Mouse (Mus musculus): ENCODE data around the gene Tor1a. TPM values are rescaled to one million over a fixed set of nuclear protein-coding genes. Genes with fewer than 3 reads are reported as not detected.

Gene Tor1a
- polyA plus RNA-seq, 1 experiment from 2014 or later = 71.6 TPM

GRCm38 (mm10) chr2:30998443-30999260 lies 30.9 kb upstream of the Tor1a start:
- 62% methylated on average over 8 of the region's 8 CpGs for WGBS

GRCm38 (mm10) chr2:30995432-30995996 lies 27.8 kb upstream of the Tor1a start:
- TF ChIP-seq CTCF (IDR thresholded peaks at IDR 0.05; ENCODE audit: low read depth) = no peak
- 77% methylated on average over 11 of the region's 11 CpGs for WGBS
- no peaks in the 10 kb centered on the region for H3K27me3 ChIP-seq (ENCODE audit: insufficient read depth, low read length)
- DNase-seq = peak; percentile 8
- no peak overlapping the region for H3K9ac ChIP-seq
- no peaks in the 10 kb centered on the region for H3K9me3 ChIP-seq (ENCODE audit: low read depth, low read length)
- no peak overlapping the region for H3K4me2 ChIP-seq
- H3K4me1 ChIP-seq (ENCODE audit: insufficient read depth) = no peaks in the 10 kb centered on the region
- H3K27ac ChIP-seq (ENCODE audit: low read depth) = no peak overlapping the region
- ATAC-seq (ENCODE audit: insufficient read depth) = no peak
- 0 out of 2 replicates have a peak, but pooled peaks cover 4% of the 10 kb centered on the region for H3K36me3 ChIP-seq (ENCODE audit: insufficient read depth)
- no peak overlapping the region for H3K4me3 ChIP-seq (ENCODE audit: low read depth, low read length)

More at GRCm38 (mm10) chr2:30998443-30999260, 30.9 kb upstream of the Tor1a start:
- Histone ChIP-seq H3K4me1 (ENCODE audit: insufficient read depth) (no peaks in the 10 kb centered on the region), H3K4me3 (ENCODE audit: low read depth, low read length) (no peak overlapping the region), H3K9me3 (ENCODE audit: low read depth, low read length) (no peaks in the 10 kb centered on the region), H3K36me3 (ENCODE audit: insufficient read depth) (0 out of 2 replicates have a peak, but pooled peaks cover 4% of the 10 kb centered on the region), H3K9ac (no peak overlapping the region), H3K4me2 (no peak overlapping the region), H3K27ac (ENCODE audit: low read depth) (no peak overlapping the region), H3K27me3 (ENCODE audit: insufficient read depth, low read length) (no peaks in the 10 kb centered on the region)
- ATAC-seq (ENCODE audit: insufficient read depth) (no peak), DNase-seq (no peak)
- no peak for TF ChIP-seq CTCF (IDR thresholded peaks at IDR 0.05; ENCODE audit: low read depth)

- 89% methylated on average over 4 of the region's 4 CpGs for WGBS
- no peak overlapping the region for H3K4me3 ChIP-seq (ENCODE audit: low read depth, low read length)
- H3K36me3 ChIP-seq (ENCODE audit: insufficient read depth) = no peaks in the 10 kb centered on the region
- no peak overlapping the region for H3K4me2 ChIP-seq
- no peaks in the 10 kb centered on the region for H3K9me3 ChIP-seq (ENCODE audit: low read depth, low read length)
- no peaks in the 10 kb centered on the region for H3K4me1 ChIP-seq (ENCODE audit: insufficient read depth)
- no peak overlapping the region for H3K27ac ChIP-seq (ENCODE audit: low read depth)
- no peak overlapping the region for H3K9ac ChIP-seq
- TF ChIP-seq CTCF (IDR thresholded peaks at IDR 0.05; ENCODE audit: low read depth) = no peak
- no peaks in the 10 kb centered on the region for H3K27me3 ChIP-seq (ENCODE audit: insufficient read depth, low read length)
- ATAC-seq (ENCODE audit: insufficient read depth) (no peak), DNase-seq (no peak)
Observed at GRCm38 (mm10) chr2:30994853-30995252, 27.1 kb upstream of the Tor1a start.

- 73% methylated on average over 9 of the region's 9 CpGs for WGBS
- H3K9me3 ChIP-seq (ENCODE audit: low read depth, low read length) = no peaks in the 10 kb centered on the region
- ATAC-seq (ENCODE audit: insufficient read depth) = no peak
Observed at GRCm38 (mm10) chr2:30990221-30990620, 22.5 kb upstream of the Tor1a start.

GRCm38 (mm10) chr2:30985111-30986020 lies 17.6 kb upstream of the Tor1a start:
- peak overlapping the region; percentile 60; the same call in 1 of the 2 replicates for H3K27ac ChIP-seq (ENCODE audit: low read depth)
- no peak for ATAC-seq (ENCODE audit: insufficient read depth)
- no peak overlapping the region for H3K9ac ChIP-seq
- H3K9me3 ChIP-seq (ENCODE audit: low read depth, low read length) = no peaks in the 10 kb centered on the region
- H3K4me3 ChIP-seq (ENCODE audit: low read depth, low read length) = no peak overlapping the region
- DNase-seq = peak; percentile 63
- H3K4me1 ChIP-seq (ENCODE audit: insufficient read depth) = peaks cover 7% of the 10 kb centered on the region
- WGBS = 19% methylated on average over 17 of the region's 17 CpGs
- peak overlapping the region; percentile 32; the same call in 1 of the 2 replicates for H3K4me2 ChIP-seq
- H3K36me3 ChIP-seq (ENCODE audit: insufficient read depth) = no peaks in the 10 kb centered on the region
- H3K27me3 ChIP-seq (ENCODE audit: insufficient read depth, low read length) = no peaks in the 10 kb centered on the region
- TF ChIP-seq CTCF (IDR thresholded peaks at IDR 0.05; ENCODE audit: low read depth) = no peak

More at GRCm38 (mm10) chr2:30990221-30990620, 22.5 kb upstream of the Tor1a start:
- no peak for DNase-seq
- Histone ChIP-seq H3K36me3 (ENCODE audit: insufficient read depth) (no peaks in the 10 kb centered on the region), H3K27me3 (ENCODE audit: insufficient read depth, low read length) (no peaks in the 10 kb centered on the region), H3K4me2 (no peak overlapping the region), H3K4me3 (ENCODE audit: low read depth, low read length) (no peak overlapping the region), H3K4me1 (ENCODE audit: insufficient read depth) (no peaks in the 10 kb centered on the region), H3K9ac (no peak overlapping the region), H3K27ac (ENCODE audit: low read depth) (no peak overlapping the region)
- no peak for TF ChIP-seq CTCF (IDR thresholded peaks at IDR 0.05; ENCODE audit: low read depth)

- ATAC-seq (ENCODE audit: insufficient read depth) = no peak
- peak; percentile 3 for DNase-seq
- Histone ChIP-seq H3K27me3 (ENCODE audit: insufficient read depth, low read length) (no peaks in the 10 kb centered on the region), H3K9ac (no peak overlapping the region), H3K4me2 (peak overlapping the region; percentile 86), H3K4me3 (ENCODE audit: low read depth, low read length) (peak overlapping the region; percentile 65), H3K36me3 (ENCODE audit: insufficient read depth) (peaks cover 14% of the 10 kb centered on the region), H3K9me3 (ENCODE audit: low read depth, low read length) (no peaks in the 10 kb centered on the region), H3K4me1 (ENCODE audit: insufficient read depth) (peaks cover 7% of the 10 kb centered on the region), H3K27ac (ENCODE audit: low read depth) (no peak overlapping the region)
- 33% methylated on average over 7 of the region's 7 CpGs for WGBS
- no peak for TF ChIP-seq CTCF (IDR thresholded peaks at IDR 0.05; ENCODE audit: low read depth)
Observed at GRCm38 (mm10) chr2:30983024-30983423, 15.3 kb upstream of the Tor1a start.
